8 mouse cellular contexts compared by ENCODE assay signal in genomic region chr17:46030731-46031620, GRCm38 (mm10). TPM values are rescaled to one million over a fixed set of nuclear protein-coding genes. Genes with fewer than 3 reads are reported as not detected.
DNase-seq lines count a peak whose midpoint lies in the region; ATAC-seq and TF ChIP-seq lines count a peak whose summit lies in the region.

No protein-coding gene starts in this region.

- ATAC-seq in embryonic facial prominence, embryonic 13.5 days (ENCODE audit: insufficient number of reproducible peaks, insufficient read depth, low FRiP score, low TSS enrichment, low read depth) = peak; percentile 63
- peak; percentile 58 for ATAC-seq in heart, embryonic 11.5 days (replicated peaks; ENCODE audit: insufficient number of reproducible peaks, low FRiP score, low TSS enrichment)
- ATAC-seq in kidney, postnatal 0 days (replicated peaks; ENCODE audit: low FRiP score, low read depth) = peak; percentile 44
- peak; percentile 70 for ATAC-seq in liver, embryonic 13.5 days (ENCODE audit: low read depth)
- ATAC-seq in neural tube, embryonic 12.5 days (ENCODE audit: low FRiP score, low read depth) = peak; percentile 17; the same call in 1 of the 2 replicates

- peak overlapping the region; percentile 99 for H3K9ac ChIP-seq in embryonic facial prominence, embryonic 13.5 days
- H3K9ac ChIP-seq in heart, embryonic 11.5 days (ENCODE audit: low read depth, low read length) = peak overlapping the region; percentile 99
- H3K9ac ChIP-seq in kidney, postnatal 0 days (ENCODE audit: low read depth, low read length) = peak overlapping the region; percentile 96
- H3K9ac ChIP-seq in liver, embryonic 13.5 days = peak overlapping the region; percentile 89
- H3K9ac ChIP-seq in neural tube, embryonic 12.5 days = peak overlapping the region; percentile 94

- peak overlapping the region; percentile 96 for H3K27ac ChIP-seq in embryonic facial prominence, embryonic 13.5 days
- peak overlapping the region; percentile 98 for H3K27ac ChIP-seq in heart, embryonic 11.5 days (ENCODE audit: low read depth, low read length)
- peak overlapping the region; percentile 98 for H3K27ac ChIP-seq in kidney, postnatal 0 days
- H3K27ac ChIP-seq in liver, embryonic 13.5 days = peak overlapping the region; percentile 87
- peak overlapping the region; percentile 64; the same call in 1 of the 2 replicates for H3K27ac ChIP-seq in neural tube, embryonic 12.5 days

- peaks cover 9% of the 10 kb centered on the region; the same call in 1 of the 2 replicates for H3K36me3 ChIP-seq in embryonic facial prominence, embryonic 13.5 days
- H3K36me3 ChIP-seq in heart, embryonic 11.5 days (ENCODE audit: control insufficient read depth, insufficient read depth, low read length) = no peaks in the 10 kb centered on the region
- no peaks in the 10 kb centered on the region for H3K36me3 ChIP-seq in kidney, postnatal 0 days (ENCODE audit: insufficient read depth, low read length)
- peaks cover 11% of the 10 kb centered on the region for H3K36me3 ChIP-seq in liver, embryonic 13.5 days
- H3K36me3 ChIP-seq in neural tube, embryonic 12.5 days = no peaks in the 10 kb centered on the region

- peak overlapping the region; percentile 89 for H3K4me2 ChIP-seq in embryonic facial prominence, embryonic 13.5 days
- peak overlapping the region; percentile 68 for H3K4me2 ChIP-seq in heart, embryonic 11.5 days
- peak overlapping the region; percentile 76 for H3K4me2 ChIP-seq in kidney, postnatal 0 days (ENCODE audit: low read length)
- peak overlapping the region; percentile 98 for H3K4me2 ChIP-seq in liver, embryonic 13.5 days
- peak overlapping the region; percentile 93 for H3K4me2 ChIP-seq in neural tube, embryonic 12.5 days (replicated peaks)

- H3K9me3 ChIP-seq in embryonic facial prominence, embryonic 13.5 days = no peaks in the 10 kb centered on the region
- H3K9me3 ChIP-seq in heart, embryonic 11.5 days (replicated peaks; ENCODE audit: control insufficient read depth, low read length) = no peaks in the 10 kb centered on the region
- H3K9me3 ChIP-seq in kidney, postnatal 0 days (replicated peaks; ENCODE audit: low read length) = no peaks in the 10 kb centered on the region
- no peaks in the 10 kb centered on the region for H3K9me3 ChIP-seq in liver, embryonic 13.5 days (replicated peaks)
- H3K9me3 ChIP-seq in neural tube, embryonic 12.5 days = no peaks in the 10 kb centered on the region

- H3K4me3 ChIP-seq in embryonic facial prominence, embryonic 13.5 days = peak overlapping the region; percentile 72
- peak overlapping the region; percentile 95 for H3K4me3 ChIP-seq in heart, embryonic 11.5 days (ENCODE audit: low read depth, low read length)
- H3K4me3 ChIP-seq in kidney, postnatal 0 days (replicated peaks; ENCODE audit: low read depth, low read length) = peak overlapping the region; percentile 95
- H3K4me3 ChIP-seq in liver, embryonic 13.5 days (replicated peaks) = peak overlapping the region; percentile 82
- peak overlapping the region; percentile 85 for H3K4me3 ChIP-seq in neural tube, embryonic 12.5 days

- under 1% methylated on average over 82 of the region's 92 CpGs for WGBS in embryonic facial prominence, embryonic 13.5 days
- under 1% methylated on average over 77 of the region's 92 CpGs for WGBS in heart, embryonic 11.5 days (ENCODE audit: insufficient replicate concordance)
- under 1% methylated on average over 83 of the region's 92 CpGs for WGBS in kidney, postnatal 0 days
- under 1% methylated on average over 85 of the region's 92 CpGs for WGBS in liver, embryonic 13.5 days (ENCODE audit: insufficient replicate concordance)
- WGBS in neural tube, embryonic 12.5 days = under 1% methylated on average over 92 of the region's 92 CpGs

- H3K27me3 ChIP-seq in embryonic facial prominence, embryonic 13.5 days = no peaks in the 10 kb centered on the region
- no peaks in the 10 kb centered on the region for H3K27me3 ChIP-seq in heart, embryonic 11.5 days (ENCODE audit: control insufficient read depth, insufficient read depth, low read length)
- H3K27me3 ChIP-seq in kidney, postnatal 0 days (ENCODE audit: insufficient read depth, low read length) = no peaks in the 10 kb centered on the region
- H3K27me3 ChIP-seq in liver, embryonic 13.5 days = 0 out of 2 replicates have a peak, but pooled peaks cover 2% of the 10 kb centered on the region
- H3K27me3 ChIP-seq in neural tube, embryonic 12.5 days (replicated peaks) = no peaks in the 10 kb centered on the region

- peaks cover 53% of the 10 kb centered on the region for H3K4me1 ChIP-seq in embryonic facial prominence, embryonic 13.5 days
- H3K4me1 ChIP-seq in heart, embryonic 11.5 days (ENCODE audit: control insufficient read depth, insufficient read depth, low read length) = peaks cover 52% of the 10 kb centered on the region
- H3K4me1 ChIP-seq in kidney, postnatal 0 days (replicated peaks; ENCODE audit: insufficient read depth, low read length) = peaks cover 32% of the 10 kb centered on the region
- H3K4me1 ChIP-seq in liver, embryonic 13.5 days (replicated peaks) = peaks cover 84% of the 10 kb centered on the region
- H3K4me1 ChIP-seq in neural tube, embryonic 12.5 days = peaks cover 50% of the 10 kb centered on the region

- TF ChIP-seq CTCF in kidney, postnatal 0 days (IDR thresholded peaks at IDR 0.05; ENCODE audit: low read depth) = no peak

- peak; percentile 67 for DNase-seq in 3T3-L1 (ENCODE audit: low read depth, low spot score)
- peak; percentile 90 to 91 for DNase-seq in adrenal gland, postnatal 36 days
- DNase-seq in kidney, postnatal 0 days (ENCODE audit: low spot score) = peak; percentile 88
- DNase-seq in liver, embryonic 13.5 days = peak; percentile 63
- DNase-seq in thymus, adult 18-20 months = peak; percentile 30 to 44

RNA-seq across cellular contexts. Expression of gene Vegfa, which starts 1.2 kb away (rescaled TPM):
- total RNA-seq in adrenal gland, postnatal 36 days (2021) = 100 to 1,000 TPM; 330 to 830 TPM
- 5.5 and 7.0 TPM in 2 replicates for polyA plus RNA-seq in embryonic facial prominence, embryonic 13.5 days (2015; fragmentation: Nextera tagmentation; extraction: Ambion mirVana)
- polyA plus RNA-seq in heart, embryonic 11.5 days (2014; fragmentation: Nextera tagmentation; extraction: Ambion mirVana) = 4.9 and 7.4 TPM in 2 replicates
- polyA plus RNA-seq in kidney, postnatal 0 days (2015; fragmentation: Nextera tagmentation; extraction: Ambion mirVana) = 6.3 TPM in 2 replicates
- polyA plus RNA-seq in liver, embryonic 13.5 days (2015; fragmentation: Nextera tagmentation; extraction: Ambion mirVana) = 1.2 and 1.3 TPM in 2 replicates
- 3.4 and 4.1 TPM in 2 replicates for polyA plus RNA-seq in neural tube, embryonic 12.5 days (2016; fragmentation: Nextera tagmentation; extraction: Ambion mirVana)

Comparison
In these comparisons a context has a peak if more than half of its experiments do, and no peak if none do; other contexts are left out.
1. Peak in every context shown above with its lines: DNase-seq, ATAC-seq, H3K4me3 ChIP-seq and H3K27ac ChIP-seq.
2. DNase-seq: peak in every context shown above with its lines; median percentile 90 in adrenal gland, postnatal 36 days; 88 in kidney, postnatal 0 days; 67 in 3T3-L1; 63 in liver, embryonic 13.5 days; 37 in thymus, adult 18-20 months.
3. ATAC-seq: peak in every context shown above with its lines; median percentile 70 in liver, embryonic 13.5 days; 63 in embryonic facial prominence, embryonic 13.5 days; 58 in heart, embryonic 11.5 days; 44 in kidney, postnatal 0 days; 17 in neural tube, embryonic 12.5 days.